Mouse (Mus musculus) cerebellum, postnatal 14 days (tissue): ENCODE results near the gene Neurog2.

Source experiments
- DNase-seq, 2 experiments: peaks; one replicate each; pipeline ENCODE4 v3.0.0; 2021; ENCODE audit warnings: mixed read lengths in 2 of 2

Neurog2 gene

DNA sequence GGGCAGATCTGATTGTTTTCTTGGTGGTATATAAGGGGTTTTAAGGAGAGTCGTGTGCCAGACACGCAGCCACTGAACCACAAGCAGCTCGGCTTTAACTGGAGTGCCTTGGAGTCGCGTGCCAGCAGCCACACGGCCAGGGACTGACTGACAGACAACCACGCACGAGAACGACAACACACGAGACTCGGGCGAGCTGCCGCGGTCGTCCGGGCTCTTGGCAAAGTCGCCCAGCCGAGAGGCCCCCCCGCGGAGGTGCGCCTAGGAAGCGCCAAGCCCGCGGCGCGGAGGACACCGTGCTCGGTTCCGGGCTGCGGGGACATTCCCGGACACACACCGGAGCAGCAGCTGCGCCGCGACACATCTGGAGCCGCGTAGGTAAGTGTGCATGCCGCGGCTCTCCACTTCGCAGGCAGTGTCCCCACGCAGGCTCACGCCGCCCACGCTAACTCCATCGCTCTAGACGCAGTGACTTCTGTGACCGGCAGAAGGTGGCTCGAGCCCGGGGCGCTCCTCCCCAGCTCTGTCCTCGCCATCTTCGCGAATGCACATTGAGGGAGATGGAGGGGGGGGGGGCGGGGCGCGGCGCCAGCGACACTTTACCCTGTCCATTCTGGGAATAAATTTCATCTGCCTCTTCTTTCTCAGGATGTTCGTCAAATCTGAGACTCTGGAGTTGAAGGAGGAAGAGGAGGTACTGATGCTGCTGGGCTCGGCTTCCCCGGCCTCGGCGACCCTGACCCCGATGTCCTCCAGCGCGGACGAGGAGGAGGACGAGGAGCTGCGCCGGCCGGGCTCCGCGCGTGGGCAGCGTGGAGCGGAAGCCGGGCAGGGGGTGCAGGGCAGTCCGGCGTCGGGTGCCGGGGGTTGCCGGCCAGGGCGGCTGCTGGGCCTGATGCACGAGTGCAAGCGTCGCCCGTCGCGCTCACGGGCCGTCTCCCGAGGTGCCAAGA is at the start of gene Neurog2:
Gene Neurog2, plus strand, starts transcription at position 56 of the 953 bp plus-strand sequence.
- DNase-seq, result peak; percentile 39 to 56

- DNase-seq, result no peak
These were observed 35.8 kb upstream of the Neurog2 start for GRCm38 (mm10) chr3:127597136-127597535.

- no peak for DNase-seq
These were observed 24.8 kb upstream of the Neurog2 start for GRCm38 (mm10) chr3:127608109-127608508.

DNA sequence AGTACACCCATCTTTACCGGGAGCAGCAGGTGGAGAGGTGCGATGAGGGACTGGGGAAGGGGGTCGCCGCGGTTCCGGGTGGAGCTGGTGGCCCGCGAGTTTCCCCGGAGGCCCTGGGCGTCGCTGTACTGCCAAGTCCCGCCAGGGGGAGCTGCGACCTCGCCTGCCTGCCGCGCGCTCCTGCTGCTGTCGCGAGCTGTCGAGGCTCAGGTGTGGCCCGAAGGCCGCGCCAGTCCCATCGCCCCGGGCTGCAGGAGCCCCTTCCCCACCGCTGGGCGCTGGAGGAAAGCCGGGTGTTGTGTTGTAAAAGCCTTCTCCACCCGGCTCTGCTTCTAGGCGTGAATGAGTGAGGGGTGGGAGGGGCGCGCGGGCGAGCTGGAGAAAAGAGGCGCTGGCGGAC is 7.6 kb upstream of the Neurog2 start:
- DNase-seq, result peak; percentile 77 to 81

- DNase-seq, result peak; percentile 16 to 18
These were observed 7.1 kb upstream of the Neurog2 start for GRCm38 (mm10) chr3:127625701-127626399.

DNA sequence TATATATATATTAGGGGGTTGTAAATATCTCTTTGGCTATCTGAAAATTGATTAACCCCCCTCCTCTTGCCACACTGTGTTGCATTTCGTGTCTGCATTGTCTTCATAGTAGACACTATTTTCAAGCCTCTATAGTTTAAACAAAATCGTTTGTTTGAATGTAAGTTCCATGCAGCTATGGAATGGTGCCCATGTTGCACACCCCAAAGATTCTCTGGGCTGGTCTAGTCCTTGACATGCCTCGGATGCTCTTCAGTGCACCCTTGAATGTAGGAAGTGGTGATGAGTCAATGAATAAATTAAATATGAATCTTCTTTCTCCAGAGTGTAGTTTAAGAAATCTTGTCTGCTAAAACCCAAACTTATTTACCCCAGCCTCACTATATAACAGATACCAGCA is 6.4 kb upstream of the Neurog2 start:
- peak in 1 of 2 experiments; percentile 18 for DNase-seq

DNA sequence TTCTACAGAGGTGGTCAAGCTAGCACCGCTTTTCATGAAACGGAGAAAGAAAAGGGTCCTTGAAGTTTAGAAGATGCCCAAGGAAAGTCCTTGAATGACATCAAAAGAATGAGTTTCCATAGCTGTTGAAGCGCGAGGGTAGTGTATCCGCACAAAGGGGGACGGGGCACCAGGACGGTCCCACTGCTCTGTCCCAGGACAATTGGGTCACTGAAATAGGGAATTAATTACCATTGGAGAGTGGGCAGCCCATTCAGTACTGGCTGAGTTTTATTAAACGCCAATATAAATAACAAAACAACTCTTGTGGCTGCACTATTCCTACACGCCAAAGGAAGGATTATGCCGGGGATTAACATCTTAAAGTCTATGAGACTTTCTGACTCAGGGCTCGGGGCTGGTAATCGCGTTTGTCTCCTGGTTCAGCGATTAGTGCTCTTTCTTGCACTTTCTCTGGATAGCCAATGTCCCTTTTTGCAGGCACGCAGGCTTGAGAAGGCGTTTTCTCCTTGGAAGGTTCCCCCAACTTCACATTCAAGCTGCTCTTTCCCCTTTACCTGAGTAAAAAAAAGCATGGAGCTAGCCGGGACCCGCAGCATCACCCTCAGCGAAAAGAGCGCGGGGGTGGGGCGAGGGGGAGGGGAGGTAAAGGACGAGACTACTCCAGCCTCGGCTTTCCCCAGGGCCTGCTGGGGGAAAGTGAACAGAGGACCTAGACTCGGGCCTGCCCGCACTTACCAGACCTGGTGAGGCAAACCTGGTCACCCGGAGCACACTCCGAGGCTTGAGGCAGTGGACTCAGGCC is 5.6 kb upstream of the Neurog2 start:
- DNase-seq, result peak in 1 of 2 experiments; percentile 13

GRCm38 (mm10) chr3:127627956-127628310 is 5.0 kb upstream of the Neurog2 start:
- DNase-seq, result no peak

GRCm38 (mm10) chr3:127628311-127629184 is 4.4 kb upstream of the Neurog2 start:
- DNase-seq, result peak in 1 of 2 experiments; percentile 13

DNA sequence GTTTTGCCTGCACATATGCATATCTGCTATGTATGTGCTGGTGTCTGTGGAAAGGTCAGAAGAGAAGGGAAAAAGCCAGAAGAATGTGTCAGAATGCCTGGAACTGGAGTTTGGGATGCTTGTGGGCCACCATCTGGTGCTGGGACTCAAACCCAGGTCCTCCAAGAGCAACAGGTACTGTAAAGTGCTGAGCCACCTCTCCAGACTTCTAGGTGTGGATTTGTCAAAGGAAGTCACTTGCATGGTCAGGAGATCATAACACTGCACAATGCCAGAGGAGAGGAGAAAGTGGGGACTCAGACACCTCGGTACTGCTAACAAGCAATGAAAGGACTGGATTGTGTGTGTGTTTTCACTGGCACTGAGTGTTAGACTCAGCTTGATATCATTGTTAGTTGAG is 2.7 kb upstream of the Neurog2 start:
- peak in 1 of 2 experiments; percentile 11 for DNase-seq

DNA sequence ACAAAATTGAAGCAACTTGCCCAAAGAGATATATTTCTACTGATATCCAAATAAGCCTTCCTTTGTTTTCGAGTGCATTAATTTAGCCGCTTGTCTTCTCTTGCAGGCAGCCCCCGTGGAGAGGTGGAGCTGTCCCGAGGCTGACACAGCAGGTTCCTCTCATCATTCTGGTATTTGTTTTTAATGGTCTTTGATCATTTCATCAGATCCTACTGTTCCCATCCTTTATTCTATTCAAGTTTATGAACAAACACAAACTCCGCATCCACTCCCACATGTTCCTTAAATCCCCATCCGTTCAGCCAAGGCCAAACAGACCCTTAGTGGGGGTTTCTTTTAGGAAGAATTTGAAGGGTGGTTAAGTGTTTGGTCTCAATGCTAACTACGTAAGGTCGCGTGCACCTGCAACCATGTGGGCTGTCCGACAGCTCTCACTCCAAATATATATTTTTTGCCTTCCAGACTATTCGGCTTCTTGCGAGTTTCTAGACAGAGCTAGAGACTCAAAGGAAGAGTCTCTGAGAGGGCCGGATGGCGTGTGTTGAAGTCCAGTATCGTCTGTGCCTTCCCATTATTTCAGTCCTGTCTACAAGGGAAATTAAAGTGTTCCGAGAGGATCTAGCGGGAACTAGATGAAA is 2.1 kb upstream of the Neurog2 start:
- peak in 1 of 2 experiments; percentile 16 for DNase-seq

DNA sequence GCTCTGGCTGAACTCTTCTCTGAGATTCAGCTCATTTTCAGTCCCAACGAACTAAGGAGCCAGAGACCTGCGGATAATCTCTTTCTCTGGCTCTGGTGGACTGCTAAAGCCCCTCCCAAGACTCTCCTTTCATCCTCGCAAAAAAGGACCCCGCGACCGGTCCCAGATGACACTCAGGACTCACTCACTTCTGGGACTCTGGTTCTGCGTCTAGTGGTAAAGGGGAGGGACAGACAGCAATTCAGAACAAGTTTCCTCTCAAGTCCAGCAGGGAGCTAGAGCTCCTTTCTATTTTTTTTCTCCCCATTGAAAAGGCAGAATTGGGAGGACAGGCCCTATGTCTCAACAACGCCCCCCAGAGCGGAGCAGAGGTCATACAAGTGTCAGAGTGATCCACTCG is 1.4 kb upstream of the Neurog2 start:
- no peak for DNase-seq

DNA sequence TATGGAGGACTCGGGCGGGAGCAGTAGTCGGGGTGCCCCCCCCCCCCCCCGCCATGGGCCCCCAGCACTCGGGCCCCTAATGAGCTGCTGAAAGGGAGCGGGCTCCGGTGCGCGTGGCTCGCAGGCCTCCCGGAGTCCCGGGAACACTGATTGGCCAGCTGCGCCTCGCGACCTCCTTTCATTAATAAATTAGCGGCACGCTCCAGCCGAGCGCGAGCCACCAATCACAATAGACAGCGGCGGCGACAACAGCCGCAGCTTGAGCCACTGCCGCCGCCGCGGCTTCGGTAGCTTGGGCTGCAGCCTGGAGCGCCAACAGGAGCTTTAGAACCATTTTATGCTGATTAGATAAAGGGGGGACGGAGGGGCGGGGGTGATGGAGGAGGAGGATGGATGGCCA is 404 bp upstream of the Neurog2 start:
- DNase-seq, result peak; percentile 35 to 47

GRCm38 (mm10) chr3:127634101-127634983 is 1.4 kb downstream of the Neurog2 start:
- peak; percentile 82 to 85 for DNase-seq

DNA sequence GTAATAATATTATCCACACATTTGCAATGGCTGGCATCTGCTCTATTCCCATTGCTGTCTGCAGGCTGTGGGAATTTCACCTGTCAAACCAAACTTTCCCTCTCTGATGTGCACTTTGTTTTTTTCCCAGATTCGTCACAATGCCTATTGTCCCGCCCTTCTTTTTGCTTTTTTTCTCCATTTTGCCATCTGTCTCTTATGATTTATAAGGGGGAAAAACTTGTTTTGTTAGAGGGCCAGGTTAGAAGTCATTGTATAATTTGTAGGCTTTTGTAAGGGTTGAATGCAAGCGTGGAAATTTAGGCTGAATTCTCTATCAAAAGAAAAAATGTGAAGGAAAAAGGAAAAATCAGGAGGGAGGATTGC is 2.0 kb downstream of the Neurog2 start:
- no peak for DNase-seq

DNA sequence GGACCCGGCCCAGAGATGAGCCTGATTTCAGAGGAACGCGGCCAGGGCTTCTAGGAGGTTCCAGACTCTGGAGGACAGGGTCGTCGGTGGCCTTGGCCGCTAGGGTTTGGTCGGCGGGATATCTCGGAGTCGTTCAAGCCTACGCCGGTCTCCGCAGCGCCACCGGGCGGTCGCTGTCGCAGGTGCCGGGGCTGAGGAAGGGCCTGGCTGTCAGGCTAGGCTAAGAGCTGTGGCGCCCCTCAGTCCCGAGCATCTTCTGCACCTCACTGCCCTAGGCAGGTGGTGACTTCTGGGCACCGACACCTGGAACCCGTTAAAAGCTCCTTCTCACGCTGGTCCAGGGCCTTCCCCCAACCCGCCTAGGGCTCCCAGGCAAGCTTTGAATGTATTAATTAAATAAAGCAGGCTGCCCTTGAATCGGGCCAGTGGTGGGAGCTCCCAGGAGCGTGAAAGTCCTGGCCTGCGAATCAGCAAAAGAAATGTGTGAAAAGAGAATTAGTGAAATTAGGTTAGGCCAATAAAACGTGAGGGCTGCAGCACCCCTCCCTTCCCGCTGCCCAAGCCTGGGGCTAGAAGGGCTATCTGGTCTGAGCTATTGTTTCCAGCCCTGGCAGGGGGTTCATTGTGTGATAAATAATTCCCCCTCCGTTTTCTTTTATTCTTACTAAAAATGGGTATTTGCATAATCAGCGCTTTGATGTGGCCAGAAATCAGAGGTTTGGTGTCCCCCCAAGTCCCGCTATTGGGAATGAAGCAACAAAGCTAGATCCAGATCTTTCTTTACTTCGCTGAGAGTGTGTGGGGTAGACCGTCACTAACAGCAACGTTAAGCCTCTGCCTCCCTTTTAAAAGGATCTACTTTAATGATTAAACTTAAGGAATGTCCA is 7.2 kb downstream of the Neurog2 start:
- peak; percentile 51 to 80 for DNase-seq

DNA sequence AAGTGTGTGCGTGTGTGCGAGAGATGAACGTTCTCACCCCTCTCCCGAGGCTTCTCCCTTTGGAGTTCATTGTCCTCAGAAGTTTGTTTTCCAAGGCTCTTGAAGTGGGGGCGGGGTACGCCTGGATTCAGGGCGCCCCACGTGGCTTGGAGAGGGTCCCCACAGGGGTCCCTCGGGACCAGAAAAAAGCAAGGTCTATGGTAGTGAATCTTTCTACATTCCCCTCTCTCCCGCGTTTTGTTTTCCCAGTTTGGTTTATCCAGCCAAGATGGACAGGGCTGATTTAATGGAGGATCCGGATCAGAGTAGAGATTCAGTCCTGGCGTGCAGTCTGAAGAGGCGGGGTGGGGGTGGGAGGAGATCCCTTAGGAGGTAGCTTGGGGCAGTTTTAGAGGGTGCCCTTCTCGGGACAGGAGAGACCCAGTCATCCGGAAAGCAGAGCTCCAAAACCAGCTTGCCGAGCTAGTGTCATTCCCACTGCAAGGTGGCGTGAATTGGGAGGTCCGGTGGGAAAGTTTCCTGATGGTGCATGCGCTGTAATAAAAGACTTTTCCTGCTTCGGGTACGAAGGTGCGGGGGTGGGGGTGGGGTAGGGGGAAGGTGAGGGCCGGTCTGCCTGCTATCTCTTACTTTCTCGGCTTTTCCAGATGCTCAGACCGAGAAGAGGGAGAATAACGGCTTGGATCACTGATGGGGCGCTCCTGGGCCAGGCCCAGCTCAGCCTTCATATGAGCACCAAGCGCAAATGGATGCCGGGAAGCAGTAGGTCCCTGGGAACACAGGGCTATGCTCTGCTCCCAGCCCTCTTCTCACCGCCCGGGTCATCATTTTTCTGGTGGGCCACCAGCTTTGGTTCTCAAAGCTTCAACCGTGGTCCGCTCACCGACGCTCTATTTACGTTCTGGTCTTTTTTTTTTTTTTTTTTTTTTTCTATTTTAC is 8.1 kb downstream of the Neurog2 start:
- DNase-seq, result no peak

DNA sequence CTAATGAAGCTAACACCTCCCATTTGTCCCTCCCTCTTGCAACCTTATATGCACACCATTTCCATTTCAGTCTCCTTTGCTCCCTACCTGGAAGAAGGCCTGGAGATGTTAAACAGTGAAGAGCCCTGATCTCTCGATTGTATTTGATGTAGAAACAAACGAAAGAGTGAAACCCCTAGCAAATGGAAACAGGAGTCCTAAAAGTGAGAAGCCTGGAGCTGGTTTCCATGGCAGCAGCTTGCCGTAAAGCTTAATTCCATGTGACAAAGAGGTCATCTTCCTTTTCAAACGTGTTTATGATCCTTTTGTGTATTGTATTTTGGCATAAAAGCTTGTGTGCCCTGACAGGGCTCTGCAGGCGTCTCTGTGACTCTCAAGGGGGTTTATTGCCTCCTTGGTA is 9.3 kb downstream of the Neurog2 start:
- DNase-seq, result no peak
